Mouse (Mus musculus): ENCODE data around the gene Tex2.

- TF ChIP-seq POLR2A (IDR thresholded peaks at IDR 0.05; ENCODE audit: low read depth, low read length), result no peak
- TF ChIP-seq RCOR1 (conservative IDR thresholded peaks at IDR 0.05; ENCODE audit: low read depth, low read length), result no peak
- TF ChIP-seq CTCF (conservative IDR thresholded peaks at IDR 0.05 in 1 of 2, IDR thresholded peaks at IDR 0.05 in 1 of 2; ENCODE audit: low read depth in 2 of 2, low read length in 2 of 2), result no peak
Observed at GRCm38 (mm10) chr11:106559773-106560172, 53.5 kb downstream of the Tex2 start.

Data from CH12.LX (cell line).